Mouse (Mus musculus): ENCODE data around the gene Stx8. TPM values are rescaled to one million over a fixed set of nuclear protein-coding genes. Genes with fewer than 3 reads are reported as not detected.
A peak's percentile ranks its signal among the peaks of the same experiment; 100 is the strongest.

Gene Stx8
- polyA plus RNA-seq, 1 experiment from 2014 or later = 69.7 TPM

- peak within 1 kb of the TSS; percentile 46; the same call in 1 of the 2 replicates for H3K27ac ChIP-seq (ENCODE audit: low read length)
- H3K9ac ChIP-seq (ENCODE audit: low read length) = peak within 1 kb of the TSS; percentile 82
- no peaks in the 10 kb centered on the region for H3K9me3 ChIP-seq (replicated peaks; ENCODE audit: control insufficient read depth, low read length)
- H3K4me3 ChIP-seq (replicated peaks; ENCODE audit: low read length) = peak within 1 kb of the TSS; percentile 78
- H3K4me1 ChIP-seq (ENCODE audit: control insufficient read depth, insufficient read depth, low read length) = peaks cover 12% of the 10 kb centered on the region
- H3K4me2 ChIP-seq (ENCODE audit: low read depth, low read length) = peak within 1 kb of the TSS; percentile 91
- no peaks in the 10 kb centered on the region for H3K27me3 ChIP-seq (ENCODE audit: control insufficient read depth, insufficient read depth, low read length)
- peak; percentile 31; the same call in 1 of the 2 replicates for ATAC-seq (ENCODE audit: insufficient read depth, low FRiP score)
- WGBS = 7% methylated on average over 15 of the region's 15 CpGs
- H3K36me3 ChIP-seq (ENCODE audit: control insufficient read depth, insufficient read depth, low read length) = no peaks in the 10 kb centered on the region
Measured at GRCm38 (mm10) chr11:67965242-67965883, 630 bp upstream of the Stx8 start, which contains the start of gene Cfap52. Gene Cfap52 (minus strand): TSS chr11:67965651.

DNA sequence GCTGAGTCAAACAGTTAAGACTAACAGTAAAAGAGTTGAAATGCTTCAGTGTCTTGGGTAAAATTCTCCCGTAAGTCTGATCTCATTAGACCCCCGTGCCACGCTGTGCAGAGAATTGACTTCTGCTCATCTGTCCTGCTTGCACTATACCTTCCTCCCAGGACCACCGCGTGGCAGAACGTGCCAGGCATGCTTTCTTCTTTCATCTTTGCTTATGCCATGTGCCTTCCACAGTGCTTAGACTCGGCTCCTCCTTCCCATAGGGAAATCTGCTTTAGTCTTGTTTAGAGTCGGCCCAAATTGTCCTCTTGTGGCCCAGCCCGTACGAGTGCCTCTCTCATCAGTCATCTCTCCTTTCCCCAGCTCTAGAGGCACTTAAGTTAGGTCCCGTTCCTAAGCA is 1.8 kb downstream of the Stx8 start:
- Histone ChIP-seq H3K36me3 (ENCODE audit: control insufficient read depth, insufficient read depth, low read length) (no peaks in the 10 kb centered on the region), H3K27ac (ENCODE audit: low read length) (no peak overlapping the region), H3K4me3 (replicated peaks; ENCODE audit: low read length) (no peak overlapping the region), H3K4me2 (ENCODE audit: low read depth, low read length) (no peak overlapping the region), H3K4me1 (ENCODE audit: control insufficient read depth, insufficient read depth, low read length) (peaks cover 12% of the 10 kb centered on the region), H3K9me3 (replicated peaks; ENCODE audit: control insufficient read depth, low read length) (no peaks in the 10 kb centered on the region), H3K9ac (ENCODE audit: low read length) (no peak overlapping the region), H3K27me3 (ENCODE audit: control insufficient read depth, insufficient read depth, low read length) (no peaks in the 10 kb centered on the region)
- 66% methylated on average over 11 of the region's 11 CpGs for WGBS
- ATAC-seq (ENCODE audit: insufficient read depth, low FRiP score) = no peak

DNA sequence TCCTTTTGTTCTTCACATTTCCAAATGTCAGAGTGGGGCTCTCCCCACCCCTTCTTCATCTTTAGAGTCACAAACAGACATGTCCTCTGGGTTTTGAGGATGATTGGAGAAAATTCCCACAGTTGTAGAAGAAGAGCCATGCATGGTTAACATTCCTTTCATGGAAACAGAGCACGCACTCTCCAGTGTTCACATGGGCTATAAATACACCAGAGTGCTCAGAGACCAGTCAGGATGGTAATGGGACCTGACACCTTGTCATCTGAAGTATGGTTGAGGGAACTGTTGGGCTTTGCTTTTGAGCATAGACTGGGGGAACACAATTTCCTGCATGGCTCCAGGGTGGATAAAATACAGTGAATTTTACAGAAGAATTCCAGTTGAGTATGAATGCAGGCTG is 6.6 kb downstream of the Stx8 start:
- no peak overlapping the region for H3K27ac ChIP-seq (ENCODE audit: low read length)
- no peak overlapping the region for H3K4me3 ChIP-seq (replicated peaks; ENCODE audit: low read length)
- no peaks in the 10 kb centered on the region for H3K9me3 ChIP-seq (replicated peaks; ENCODE audit: control insufficient read depth, low read length)
- ATAC-seq (ENCODE audit: insufficient read depth, low FRiP score) = no peak
- no peak overlapping the region for H3K9ac ChIP-seq (ENCODE audit: low read length)
- H3K36me3 ChIP-seq (ENCODE audit: control insufficient read depth, insufficient read depth, low read length) = no peaks in the 10 kb centered on the region
- no peak overlapping the region for H3K4me2 ChIP-seq (ENCODE audit: low read depth, low read length)
- H3K4me1 ChIP-seq (ENCODE audit: control insufficient read depth, insufficient read depth, low read length) = no peaks in the 10 kb centered on the region
- H3K27me3 ChIP-seq (ENCODE audit: control insufficient read depth, insufficient read depth, low read length) = no peaks in the 10 kb centered on the region
- WGBS = 69% methylated on average over 1 of the region's 1 CpGs

DNA sequence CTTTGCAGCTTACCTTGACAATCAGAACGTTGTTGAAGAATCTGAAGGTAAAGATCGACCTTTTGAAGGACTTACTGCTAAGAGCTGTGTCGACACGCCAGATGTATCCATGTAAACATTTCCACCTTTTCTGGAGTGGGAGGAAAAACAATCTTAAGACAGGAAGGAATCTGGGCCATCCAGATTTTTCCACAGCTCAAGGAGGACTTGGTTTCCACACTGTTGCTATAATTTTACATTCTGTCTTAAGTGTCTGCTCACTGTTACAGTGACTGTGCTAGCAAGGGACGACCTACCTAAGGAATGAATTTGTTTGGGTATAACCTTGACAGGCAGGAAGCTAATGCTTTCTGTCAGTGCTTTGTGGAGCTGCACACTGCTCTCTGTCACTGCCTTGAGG is 7.2 kb downstream of the Stx8 start:
- Histone ChIP-seq H3K27me3 (ENCODE audit: control insufficient read depth, insufficient read depth, low read length) (no peaks in the 10 kb centered on the region), H3K4me1 (ENCODE audit: control insufficient read depth, insufficient read depth, low read length) (no peaks in the 10 kb centered on the region), H3K4me3 (replicated peaks; ENCODE audit: low read length) (no peak overlapping the region), H3K4me2 (ENCODE audit: low read depth, low read length) (no peak overlapping the region), H3K9ac (ENCODE audit: low read length) (no peak overlapping the region), H3K9me3 (replicated peaks; ENCODE audit: control insufficient read depth, low read length) (no peaks in the 10 kb centered on the region), H3K27ac (ENCODE audit: low read length) (no peak overlapping the region), H3K36me3 (ENCODE audit: control insufficient read depth, insufficient read depth, low read length) (no peaks in the 10 kb centered on the region)
- 56% methylated on average over 5 of the region's 5 CpGs for WGBS
- no peak for ATAC-seq (ENCODE audit: insufficient read depth, low FRiP score)

DNA sequence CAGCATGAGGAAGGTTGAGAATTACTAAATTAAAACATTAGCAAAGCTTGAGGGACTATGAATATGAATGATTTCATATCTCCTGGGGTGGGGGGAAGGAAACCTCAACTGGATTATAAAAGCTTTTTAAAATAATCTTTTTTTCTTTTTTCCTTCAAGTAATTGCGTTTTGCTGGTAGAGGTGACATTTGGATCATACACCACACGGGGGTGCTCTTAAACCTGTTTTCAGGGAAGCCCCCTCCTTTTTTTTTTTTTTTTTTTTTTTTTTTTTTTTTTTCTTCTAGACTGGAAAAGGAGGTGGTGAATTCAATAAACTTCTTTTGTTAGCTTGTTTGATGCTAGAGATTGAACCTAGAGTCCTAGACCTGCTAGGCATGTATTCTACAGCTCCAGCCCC is 9.3 kb downstream of the Stx8 start:
- H3K9ac ChIP-seq (ENCODE audit: low read length) = no peak overlapping the region
- no peak overlapping the region for H3K4me2 ChIP-seq (ENCODE audit: low read depth, low read length)
- WGBS = 4% methylated on average over 2 of the region's 2 CpGs
- no peaks in the 10 kb centered on the region for H3K36me3 ChIP-seq (ENCODE audit: control insufficient read depth, insufficient read depth, low read length)
- ATAC-seq (ENCODE audit: insufficient read depth, low FRiP score) = no peak
- no peaks in the 10 kb centered on the region for H3K9me3 ChIP-seq (replicated peaks; ENCODE audit: control insufficient read depth, low read length)
- H3K27ac ChIP-seq (ENCODE audit: low read length) = no peak overlapping the region
- H3K4me3 ChIP-seq (replicated peaks; ENCODE audit: low read length) = no peak overlapping the region
- no peaks in the 10 kb centered on the region for H3K27me3 ChIP-seq (ENCODE audit: control insufficient read depth, insufficient read depth, low read length)
- H3K4me1 ChIP-seq (ENCODE audit: control insufficient read depth, insufficient read depth, low read length) = no peaks in the 10 kb centered on the region

GRCm38 (mm10) chr11:67983564-67983963 is 17.6 kb downstream of the Stx8 start:
- 79% methylated on average over 6 of the region's 6 CpGs for WGBS

GRCm38 (mm10) chr11:67991240-67991639 is 25.2 kb downstream of the Stx8 start:
- Histone ChIP-seq H3K9ac (ENCODE audit: low read length) (no peak overlapping the region), H3K4me2 (ENCODE audit: low read depth, low read length) (no peak overlapping the region), H3K36me3 (ENCODE audit: control insufficient read depth, insufficient read depth, low read length) (no peaks in the 10 kb centered on the region), H3K4me3 (replicated peaks; ENCODE audit: low read length) (no peak overlapping the region), H3K9me3 (replicated peaks; ENCODE audit: control insufficient read depth, low read length) (no peaks in the 10 kb centered on the region), H3K4me1 (ENCODE audit: control insufficient read depth, insufficient read depth, low read length) (no peaks in the 10 kb centered on the region), H3K27me3 (ENCODE audit: control insufficient read depth, insufficient read depth, low read length) (no peaks in the 10 kb centered on the region), H3K27ac (ENCODE audit: low read length) (no peak overlapping the region)
- 68% methylated on average over 4 of the region's 4 CpGs for WGBS
- ATAC-seq (ENCODE audit: insufficient read depth, low FRiP score) = no peak

More at GRCm38 (mm10) chr11:67983564-67983963, 17.6 kb downstream of the Stx8 start:
- Histone ChIP-seq H3K9me3 (replicated peaks; ENCODE audit: control insufficient read depth, low read length) (no peaks in the 10 kb centered on the region), H3K4me3 (replicated peaks; ENCODE audit: low read length) (no peak overlapping the region), H3K4me2 (ENCODE audit: low read depth, low read length) (no peak overlapping the region), H3K27me3 (ENCODE audit: control insufficient read depth, insufficient read depth, low read length) (no peaks in the 10 kb centered on the region), H3K4me1 (ENCODE audit: control insufficient read depth, insufficient read depth, low read length) (no peaks in the 10 kb centered on the region), H3K27ac (ENCODE audit: low read length) (no peak overlapping the region), H3K9ac (ENCODE audit: low read length) (no peak overlapping the region), H3K36me3 (ENCODE audit: control insufficient read depth, insufficient read depth, low read length) (no peaks in the 10 kb centered on the region)
- no peak for ATAC-seq (ENCODE audit: insufficient read depth, low FRiP score)

GRCm38 (mm10) chr11:67995965-67996364 is 30.0 kb downstream of the Stx8 start:
- ATAC-seq (ENCODE audit: insufficient read depth, low FRiP score) = no peak
- WGBS = 76% methylated on average over 4 of the region's 4 CpGs
- H3K4me1 ChIP-seq (ENCODE audit: control insufficient read depth, insufficient read depth, low read length) = peaks cover 2% of the 10 kb centered on the region; the same call in 1 of the 2 replicates
- H3K4me3 ChIP-seq (replicated peaks; ENCODE audit: low read length) = no peak overlapping the region
- no peak overlapping the region for H3K27ac ChIP-seq (ENCODE audit: low read length)
- H3K36me3 ChIP-seq (ENCODE audit: control insufficient read depth, insufficient read depth, low read length) = no peaks in the 10 kb centered on the region
- no peaks in the 10 kb centered on the region for H3K27me3 ChIP-seq (ENCODE audit: control insufficient read depth, insufficient read depth, low read length)
- no peak overlapping the region for H3K9ac ChIP-seq (ENCODE audit: low read length)
- H3K4me2 ChIP-seq (ENCODE audit: low read depth, low read length) = no peak overlapping the region
- no peaks in the 10 kb centered on the region for H3K9me3 ChIP-seq (replicated peaks; ENCODE audit: control insufficient read depth, low read length)

DNA sequence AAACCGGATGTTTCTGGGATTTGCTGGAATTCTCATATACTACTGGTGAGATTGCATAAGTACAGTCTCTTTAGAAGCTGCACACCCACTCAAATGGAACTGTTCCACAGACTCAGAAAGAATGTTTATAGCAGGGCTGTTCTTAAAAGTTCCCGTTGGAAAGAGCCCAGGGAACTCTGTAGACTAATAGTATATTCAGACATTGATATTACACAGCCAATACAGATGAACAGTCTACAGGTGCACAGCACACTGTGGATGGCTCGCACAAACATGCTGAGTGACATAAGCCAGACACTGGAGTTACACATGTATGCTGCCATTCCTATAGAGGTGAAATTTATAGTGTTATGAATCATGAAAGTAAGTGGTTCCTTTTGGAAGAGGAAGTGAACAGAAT is 32.9 kb downstream of the Stx8 start:
- Histone ChIP-seq H3K27ac (ENCODE audit: low read length) (peak overlapping the region; percentile 63; the same call in 1 of the 2 replicates), H3K4me1 (ENCODE audit: control insufficient read depth, insufficient read depth, low read length) (peaks cover 2% of the 10 kb centered on the region; the same call in 1 of the 2 replicates), H3K27me3 (ENCODE audit: control insufficient read depth, insufficient read depth, low read length) (no peaks in the 10 kb centered on the region), H3K36me3 (ENCODE audit: control insufficient read depth, insufficient read depth, low read length) (no peaks in the 10 kb centered on the region), H3K9me3 (replicated peaks; ENCODE audit: control insufficient read depth, low read length) (no peaks in the 10 kb centered on the region), H3K9ac (ENCODE audit: low read length) (no peak overlapping the region), H3K4me2 (ENCODE audit: low read depth, low read length) (no peak overlapping the region), H3K4me3 (replicated peaks; ENCODE audit: low read length) (no peak overlapping the region)
- ATAC-seq (ENCODE audit: insufficient read depth, low FRiP score) = peak; percentile 86
- 61% methylated on average over 3 of the region's 3 CpGs for WGBS

Data from stomach, embryonic 16.5 days (tissue).